9 mouse cellular contexts compared by ENCODE assay signal in the genomic region with DNA sequence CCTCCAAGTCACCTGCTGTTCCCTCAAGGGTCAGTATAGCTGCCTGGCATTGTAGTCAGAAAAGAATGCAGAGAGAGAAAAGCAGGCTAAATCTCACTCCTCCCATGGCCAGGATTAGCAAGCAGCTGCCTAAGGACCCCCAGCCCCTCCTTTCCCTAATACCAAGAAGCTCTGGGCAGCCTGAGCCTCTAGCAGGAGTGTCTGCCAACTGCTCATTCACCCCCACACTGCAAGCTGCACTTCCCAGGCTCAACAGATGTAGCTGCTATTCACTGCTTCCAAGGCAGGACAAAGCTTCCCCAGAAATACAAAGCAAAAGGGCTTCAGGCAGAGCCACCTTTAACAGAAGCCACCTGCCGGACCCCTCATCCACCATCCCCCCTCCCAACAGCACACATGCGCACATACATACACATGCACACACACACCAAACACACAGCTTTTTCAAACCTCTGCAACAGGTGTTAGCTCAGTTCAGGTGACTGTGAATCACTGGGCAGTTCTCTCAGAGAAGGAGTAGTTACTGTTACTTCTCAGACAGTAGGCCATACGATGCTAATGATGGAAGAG. TPM values are rescaled to one million over a fixed set of nuclear protein-coding genes. Genes with fewer than 3 reads are reported as not detected.
DNase-seq lines count a peak whose midpoint lies in the region; ATAC-seq and TF ChIP-seq lines count a peak whose summit lies in the region.
"Had no signal": no experiment of that assay in that cellular context is flagged by ENCODE, and none has a peak within 500 bp of the region (broad histone marks: within the 10 kb centered on the region; RNA-seq: fewer than 3 reads in every experiment).

No protein-coding gene starts in this region.

- no peak overlapping the region for H3K4me2 ChIP-seq in heart, postnatal 0 days (ENCODE audit: low read depth, low read length)
- H3K4me2 ChIP-seq in kidney, embryonic 14.5 days (replicated peaks; ENCODE audit: low read depth, low read length) = no peak overlapping the region

- ATAC-seq in heart, postnatal 0 days (ENCODE audit: insufficient read depth, low read depth) = 0 out of 2 replicates have a peak, but pooled peaks have one; percentile 15
- ATAC-seq in kidney, embryonic 14.5 days (ENCODE audit: low FRiP score, low TSS enrichment) = no peak

- peak overlapping the region; percentile 32; the same call in 1 of the 2 replicates for H3K27ac ChIP-seq in heart, postnatal 0 days (ENCODE audit: low read depth)
- H3K27ac ChIP-seq in kidney, embryonic 14.5 days (ENCODE audit: low read depth, low read length) = no peak overlapping the region

- H3K9me3 ChIP-seq in heart, postnatal 0 days (replicated peaks; ENCODE audit: control insufficient read depth, low read length) = no peaks in the 10 kb centered on the region
- no peaks in the 10 kb centered on the region for H3K9me3 ChIP-seq in kidney, embryonic 14.5 days (ENCODE audit: control insufficient read depth, low read length)

- H3K9ac ChIP-seq in heart, postnatal 0 days (replicated peaks; ENCODE audit: low read depth, low read length) = 0 out of 2 replicates have a peak overlapping the region, but pooled peaks have one; percentile 14
- no peak overlapping the region for H3K9ac ChIP-seq in kidney, embryonic 14.5 days (ENCODE audit: low read depth, low read length)

- H3K36me3 ChIP-seq in heart, postnatal 0 days (replicated peaks; ENCODE audit: control insufficient read depth, insufficient read depth, low read length) = no peaks in the 10 kb centered on the region
- H3K36me3 ChIP-seq in kidney, embryonic 14.5 days (ENCODE audit: control insufficient read depth, insufficient read depth, low read length) = no peaks in the 10 kb centered on the region

- H3K4me1 ChIP-seq in heart, postnatal 0 days (ENCODE audit: control insufficient read depth, insufficient read depth) = peaks cover 91% of the 10 kb centered on the region
- H3K4me1 ChIP-seq in kidney, embryonic 14.5 days (ENCODE audit: control insufficient read depth, insufficient read depth, low read length) = peaks cover 49% of the 10 kb centered on the region

- WGBS in heart, postnatal 0 days = 59% methylated on average over 3 of the region's 3 CpGs
- 69% methylated on average over 3 of the region's 3 CpGs for WGBS in kidney, embryonic 14.5 days

- TF ChIP-seq EP300 in heart, postnatal 0 days (IDR thresholded peaks at IDR 0.05; ENCODE audit: low read depth) = no peak

- DNase-seq in gastrocnemius, postnatal 10 days = peak; percentile 40
- DNase-seq in gastrocnemius, postnatal 36 days = no peak
- peak; percentile 73 for DNase-seq in embryo, embryonic 10 days (ENCODE audit: low spot score)
- DNase-seq in heart, postnatal 0 days (ENCODE audit: low spot score) = no peak
- DNase-seq in left cerebral cortex, adult 9 months (ENCODE audit: low spot score in 2 of 2) = peak; percentile 43 to 77
- DNase-seq in retina, embryonic 14.5 days (ENCODE audit: low spot score) = peak; percentile 77
- no peak for DNase-seq in B cell, adult 2 months

- TF ChIP-seq CTCF in heart, postnatal 0 days (IDR thresholded peaks at IDR 0.05; ENCODE audit: low read depth) = no peak

- H3K27me3 ChIP-seq in heart, postnatal 0 days (ENCODE audit: control insufficient read depth, insufficient read depth, low read length) = no peaks in the 10 kb centered on the region
- H3K27me3 ChIP-seq in kidney, embryonic 14.5 days (ENCODE audit: control insufficient read depth, insufficient read depth, low read length) = no peaks in the 10 kb centered on the region

- intact Hi-C loops in gastrocnemius, postnatal 36 days (cut with DNase I) = no loop called here

- H3K4me3 ChIP-seq in heart, postnatal 0 days (ENCODE audit: low read depth, low read length) = no peak overlapping the region
- H3K4me3 ChIP-seq in kidney, embryonic 14.5 days (ENCODE audit: low read length) = no peak overlapping the region

RNA-seq across cellular contexts. Expression of gene Mapkapk2, which starts 18.8 kb away (rescaled TPM):
- total RNA-seq in gastrocnemius, postnatal 10 days (2021) = 100 to 1,000 TPM; 171 to 177 TPM
- 100 to 1,000 TPM; 214 to 237 TPM for total RNA-seq in gastrocnemius, postnatal 36 days (2021)
- 302 and 348 TPM in 2 replicates for total RNA-seq in heart, postnatal 0 days (2014; rRNA removed; ENCODE audit: low replicate concordance)
- polyA plus RNA-seq in heart, postnatal 0 days (2015; fragmentation: Nextera tagmentation; extraction: Ambion mirVana) = 62.6 and 69.9 TPM in 2 replicates
- 59.9 and 62.8 TPM in 2 replicates for polyA plus RNA-seq in kidney, embryonic 14.5 days (2014; fragmentation: Nextera tagmentation; extraction: Ambion mirVana)

RNA-seq across cellular contexts. Expression of gene Il10, which starts 59.2 kb away (rescaled TPM):
- total RNA-seq in gastrocnemius, postnatal 10 days (2021) = not detected
- not detected for total RNA-seq in gastrocnemius, postnatal 36 days (2021)
- not detected in 2 replicates for total RNA-seq in heart, postnatal 0 days (2014; rRNA removed; ENCODE audit: low replicate concordance)
- not detected in 2 replicates for polyA plus RNA-seq in heart, postnatal 0 days (2015; fragmentation: Nextera tagmentation; extraction: Ambion mirVana)
- polyA plus RNA-seq in kidney, embryonic 14.5 days (2014; fragmentation: Nextera tagmentation; extraction: Ambion mirVana) = not detected in 2 replicates
- total RNA-seq: common myeloid progenitor, adult 5-6 weeks had no signal

RNA-seq across cellular contexts. Expression of gene Dyrk3, which starts 59.3 kb away (rescaled TPM):
- total RNA-seq in gastrocnemius, postnatal 10 days (2021) = under 1 TPM; 0.12 to 0.14 TPM
- total RNA-seq in gastrocnemius, postnatal 36 days (2021) = not detected
- 1.3 and 1.4 TPM in 2 replicates for total RNA-seq in heart, postnatal 0 days (2014; rRNA removed; ENCODE audit: low replicate concordance)
- polyA plus RNA-seq in heart, postnatal 0 days (2015; fragmentation: Nextera tagmentation; extraction: Ambion mirVana) = 0.60 and 0.86 TPM in 2 replicates
- polyA plus RNA-seq in kidney, embryonic 14.5 days (2014; fragmentation: Nextera tagmentation; extraction: Ambion mirVana) = 6.0 and 6.3 TPM in 2 replicates

Comparison
In these comparisons a context has a peak if more than half of its experiments do, and no peak if none do; other contexts are left out.
1. DNase-seq: peak in gastrocnemius, postnatal 10 days (single experiment), embryo, embryonic 10 days (single experiment), left cerebral cortex, adult 9 months (2 of 2) and retina, embryonic 14.5 days (single experiment); none in gastrocnemius, postnatal 36 days (0 of 2), heart, postnatal 0 days (single experiment) and B cell, adult 2 months (0 of 2).